In genomic region chr6:72956199-72957092, GRCm38 (mm10) we compare ENCODE assay signal across 8 mouse cellular contexts. TPM values are rescaled to one million over a fixed set of nuclear protein-coding genes. Genes with fewer than 3 reads are reported as not detected.
A peak's percentile ranks its signal among the peaks of the same experiment; 100 is the strongest.
DNase-seq lines count a peak whose midpoint lies in the region; ATAC-seq lines count a peak whose summit lies in the region.

No protein-coding gene starts in this region.

- peaks cover 14% of the 10 kb centered on the region; the same call in 1 of the 2 replicates for H3K4me1 ChIP-seq in brown adipose tissue, adult 24 weeks (ENCODE audit: control insufficient read depth, insufficient read depth, insufficient read length, low read length)
- peaks cover 24% of the 10 kb centered on the region for H3K4me1 ChIP-seq in forebrain, embryonic 13.5 days
- no peaks in the 10 kb centered on the region for H3K4me1 ChIP-seq in hindbrain, embryonic 11.5 days (replicated peaks; ENCODE audit: control insufficient read depth, insufficient read depth, low read length)
- H3K4me1 ChIP-seq in liver, embryonic 15.5 days (replicated peaks): peaks cover 33% of the 10 kb centered on the region

- H3K4me2 ChIP-seq in forebrain, embryonic 13.5 days: peak overlapping the region; percentile 75
- H3K4me2 ChIP-seq in hindbrain, embryonic 11.5 days (replicated peaks; ENCODE audit: low read depth, low read length): peak overlapping the region; percentile 61
- peak overlapping the region; percentile 91 for H3K4me2 ChIP-seq in liver, embryonic 15.5 days

- 5% methylated on average over 15 of the region's 15 CpGs for WGBS in forebrain, embryonic 13.5 days
- 2% methylated on average over 15 of the region's 15 CpGs for WGBS in hindbrain, embryonic 11.5 days
- whole genome bisulfite sequencing in liver, embryonic 15.5 days (ENCODE audit: insufficient replicate concordance): 8% methylated on average over 15 of the region's 15 CpGs

- no peaks in the 10 kb centered on the region for H3K27me3 ChIP-seq in forebrain, embryonic 13.5 days
- H3K27me3 ChIP-seq in hindbrain, embryonic 11.5 days (ENCODE audit: control insufficient read depth, insufficient read depth, low read length): no peaks in the 10 kb centered on the region
- H3K27me3 ChIP-seq in liver, embryonic 15.5 days: peaks cover 51% of the 10 kb centered on the region

- H3K9me3 ChIP-seq in forebrain, embryonic 13.5 days (replicated peaks): no peaks in the 10 kb centered on the region
- no peaks in the 10 kb centered on the region for H3K9me3 ChIP-seq in hindbrain, embryonic 11.5 days (ENCODE audit: control insufficient read depth, low read length)
- no peaks in the 10 kb centered on the region for H3K9me3 ChIP-seq in liver, embryonic 15.5 days (replicated peaks)

- 0 out of 2 replicates have a peak, but pooled peaks cover 4% of the 10 kb centered on the region for H3K36me3 ChIP-seq in forebrain, embryonic 13.5 days (ENCODE audit: poor library complexity, severe bottlenecking)
- no peaks in the 10 kb centered on the region for H3K36me3 ChIP-seq in hindbrain, embryonic 11.5 days (ENCODE audit: control insufficient read depth, insufficient read depth, low read length)
- H3K36me3 ChIP-seq in liver, embryonic 15.5 days (replicated peaks): no peaks in the 10 kb centered on the region

- H3K4me3 ChIP-seq in brown adipose tissue, adult 24 weeks (ENCODE audit: insufficient read depth, low read depth, low read length): peak overlapping the region; percentile 87
- peak overlapping the region; percentile 94 for H3K4me3 ChIP-seq in forebrain, embryonic 13.5 days
- peak overlapping the region; percentile 86 for H3K4me3 ChIP-seq in hindbrain, embryonic 11.5 days (ENCODE audit: low read depth, low read length)
- H3K4me3 ChIP-seq in liver, embryonic 15.5 days (replicated peaks): peak overlapping the region; percentile 66

- peak; percentile 57 for ATAC-seq in forebrain, embryonic 13.5 days
- peak; percentile 72 for ATAC-seq in hindbrain, embryonic 11.5 days (ENCODE audit: low FRiP score)
- peak; percentile 22; the same call in 1 of the 2 replicates for ATAC-seq in liver, embryonic 15.5 days (ENCODE audit: insufficient read depth)

- DNase-seq in layer of hippocampus, postnatal 10 days (ENCODE audit: low spot score in 2 of 2): peak; percentile 18 to 33
- DNase-seq in layer of hippocampus, postnatal 36 days: no peak
- peak; percentile 71 for DNase-seq in hindbrain, embryonic 11.5 days (ENCODE audit: low spot score)
- peak; percentile 79 to 80 for DNase-seq in natural killer cell, adult 2 months (ENCODE audit: low spot score in 2 of 2)
- peak; percentile 44 to 63 for DNase-seq in thymus, postnatal 36 days

- peak overlapping the region; percentile 41 for H3K27ac ChIP-seq in brown adipose tissue, adult 24 weeks (replicated peaks; ENCODE audit: low read depth, low read length)
- H3K27ac ChIP-seq in forebrain, embryonic 13.5 days: peak overlapping the region; percentile 94
- H3K27ac ChIP-seq in hindbrain, embryonic 11.5 days (ENCODE audit: low read depth, low read length): peak overlapping the region; percentile 80
- no peak overlapping the region for H3K27ac ChIP-seq in liver, embryonic 15.5 days (replicated peaks)

- H3K9ac ChIP-seq in forebrain, embryonic 13.5 days: peak overlapping the region; percentile 99
- H3K9ac ChIP-seq in hindbrain, embryonic 11.5 days (ENCODE audit: low read depth, low read length): peak overlapping the region; percentile 98
- H3K9ac ChIP-seq in liver, embryonic 15.5 days: no peak overlapping the region

RNA-seq across cellular contexts. Expression of gene Tmsb10, which starts 2.1 kb away (rescaled TPM):
- 1,000 to 10,000 TPM; 1,683 to 1,895 TPM for total RNA-seq in layer of hippocampus, postnatal 10 days (2021)
- total RNA-seq in layer of hippocampus, postnatal 36 days (2021): 100 to 1,000 TPM; 343 to 346 TPM
- 76.5 and 141 TPM in 2 replicates for polyA plus RNA-seq in brown adipose tissue, adult 24 weeks (2012; ENCODE audit: insufficient read depth, insufficient read length, missing spikeins)
- polyA plus RNA-seq in forebrain, embryonic 13.5 days (2015; fragmentation: Nextera tagmentation; extraction: Ambion mirVana): 3,443 and 4,664 TPM in 2 replicates
- 3,882 and 4,064 TPM in 2 replicates for polyA plus RNA-seq in hindbrain, embryonic 11.5 days (2014; fragmentation: Nextera tagmentation; extraction: Ambion mirVana)
- polyA plus RNA-seq in liver, embryonic 15.5 days (2015; fragmentation: Nextera tagmentation; extraction: Ambion mirVana): 166 and 189 TPM in 2 replicates

RNA-seq across cellular contexts. Expression of gene Kcmf1, which starts 56.7 kb away (rescaled TPM):
- total RNA-seq in layer of hippocampus, postnatal 10 days (2021): 10 to 100 TPM; 63.3 to 65.6 TPM
- total RNA-seq in layer of hippocampus, postnatal 36 days (2021): 10 to 100 TPM; 62.3 to 64.6 TPM
- polyA plus RNA-seq in brown adipose tissue, adult 24 weeks (2012; ENCODE audit: insufficient read depth, insufficient read length, missing spikeins): 114 and 166 TPM in 2 replicates
- 28.4 and 28.8 TPM in 2 replicates for polyA plus RNA-seq in forebrain, embryonic 13.5 days (2015; fragmentation: Nextera tagmentation; extraction: Ambion mirVana)
- polyA plus RNA-seq in hindbrain, embryonic 11.5 days (2014; fragmentation: Nextera tagmentation; extraction: Ambion mirVana): 35.3 and 45.9 TPM in 2 replicates
- polyA plus RNA-seq in liver, embryonic 15.5 days (2015; fragmentation: Nextera tagmentation; extraction: Ambion mirVana): 27.0 and 29.3 TPM in 2 replicates

Comparison
In these comparisons a context has a peak if more than half of its experiments do, and no peak if none do; other contexts are left out.
1. DNase-seq: peak in layer of hippocampus, postnatal 10 days (2 of 2), hindbrain, embryonic 11.5 days (single experiment), natural killer cell, adult 2 months (2 of 2) and thymus, postnatal 36 days (2 of 2); none in layer of hippocampus, postnatal 36 days (0 of 2).
2. ATAC-seq: peak in every context shown above with its lines; median percentile 72 in hindbrain, embryonic 11.5 days; 57 in forebrain, embryonic 13.5 days; 22 in liver, embryonic 15.5 days.
3. RNA of gene Tmsb10, which starts 2.1 kb away (polyA plus RNA-seq): 3,443 to 4,664 TPM in forebrain, embryonic 13.5 days and 3,882 to 4,064 TPM in hindbrain, embryonic 11.5 days; 166 to 189 TPM in liver, embryonic 15.5 days and 76.5 to 141 TPM in brown adipose tissue, adult 24 weeks; every median in the first group is over 10 times any median in the second.
4. Peak in every context shown above with its lines, with median percentiles within 50 percentile points of each other: H3K4me3 ChIP-seq and H3K4me2 ChIP-seq.